Mouse (Mus musculus): ENCODE data around the gene Dhh.

Dhh gene

DNA sequence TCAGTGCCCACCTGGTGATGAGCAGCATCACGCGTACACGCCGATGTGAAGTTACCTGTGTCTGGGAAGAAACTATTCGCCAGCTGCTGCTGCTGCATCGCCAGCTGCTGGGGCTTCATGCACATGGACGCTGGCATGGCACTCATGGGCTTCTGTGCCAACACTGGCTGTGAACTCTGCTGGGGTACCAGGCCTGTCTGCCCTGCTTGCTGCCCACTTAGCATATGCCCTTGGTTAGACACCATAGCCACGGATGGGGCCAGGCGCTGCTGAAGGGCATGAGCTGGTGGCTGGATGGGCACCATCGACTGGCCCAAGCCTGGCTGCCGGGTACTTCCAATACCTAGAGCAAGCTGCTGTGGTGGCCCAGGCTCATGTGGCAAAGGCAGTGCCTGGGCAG is 49.2 kb downstream of the Dhh start:
- no peak for DNase-seq

- no peak for DNase-seq
These were observed 52.2 kb downstream of the Dhh start for GRCm38 (mm10) chr15:98846140-98846539.

DNA sequence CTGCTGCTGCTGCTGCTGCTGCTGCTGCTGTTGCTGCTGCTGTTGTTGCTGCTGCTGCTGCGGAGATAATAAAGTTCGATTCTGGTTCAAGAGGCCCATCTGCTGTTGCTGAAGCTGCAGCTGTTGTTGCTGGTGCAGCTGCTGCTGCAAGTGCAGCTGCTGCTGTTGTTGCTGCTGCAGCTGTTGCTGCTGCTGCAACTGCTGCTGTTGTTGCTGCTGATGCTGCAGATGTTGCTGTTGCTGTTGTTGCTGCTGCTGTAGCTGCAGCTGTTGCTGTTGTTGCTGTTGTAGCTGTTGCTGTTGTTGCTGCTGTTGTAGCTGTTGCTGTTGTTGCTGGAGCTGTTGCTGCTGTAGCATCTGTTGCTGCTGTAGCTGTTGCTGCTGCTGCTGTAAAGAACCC is 53.2 kb downstream of the Dhh start:
- no peak for DNase-seq

DNA sequence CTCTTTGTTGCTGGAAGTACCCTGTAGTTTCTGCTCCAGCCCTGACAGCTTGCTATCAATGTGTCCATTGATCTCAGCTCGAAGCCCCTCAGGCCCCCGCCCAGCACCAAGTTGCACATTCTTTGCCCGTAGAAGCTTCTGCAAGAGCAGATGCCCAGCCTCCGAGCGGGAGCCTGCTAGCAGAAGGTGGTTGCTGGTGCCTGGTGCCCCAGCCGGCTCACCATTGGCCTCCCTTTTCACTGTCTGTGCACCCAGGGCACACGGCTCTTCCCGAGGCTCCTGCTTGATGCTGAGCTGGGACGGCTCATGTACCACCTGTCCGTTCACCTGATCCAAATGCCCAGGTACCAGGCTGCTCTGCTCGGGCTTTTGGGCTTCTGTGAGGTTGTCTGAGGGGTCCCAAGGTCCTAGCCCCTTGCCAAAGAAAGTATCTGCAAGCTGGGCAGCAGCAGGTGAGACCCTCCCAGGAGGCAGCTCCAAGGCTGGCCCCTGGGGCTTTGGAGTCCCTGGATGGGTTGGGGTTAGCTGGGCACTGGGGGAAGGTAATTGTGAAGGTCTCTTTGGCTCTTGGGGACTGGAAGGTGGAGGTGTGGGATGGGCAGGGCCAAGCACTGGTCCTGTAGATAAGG is 54.6 kb downstream of the Dhh start:
- no peak for DNase-seq

Data from thymus, postnatal 25 days (tissue).